Mouse (Mus musculus) cerebellum, postnatal 4 days (tissue): Measurements from ENCODE around the gene Arf3.
A peak's percentile ranks its signal among the peaks of the same experiment; 100 is the strongest.

ENCODE experiments used
- DNase-seq, 2 experiments: peaks; one replicate each; pipeline ENCODE4 v3.0.0; 2022; ENCODE audit warnings: low spot score in 2 of 2, mixed read lengths in 1 of 2

The Arf3 gene

GRCm38 (mm10) chr15:98790761-98791160, 27.7 kb upstream of the Arf3 start:
- DNase-seq: no peak

DNA sequence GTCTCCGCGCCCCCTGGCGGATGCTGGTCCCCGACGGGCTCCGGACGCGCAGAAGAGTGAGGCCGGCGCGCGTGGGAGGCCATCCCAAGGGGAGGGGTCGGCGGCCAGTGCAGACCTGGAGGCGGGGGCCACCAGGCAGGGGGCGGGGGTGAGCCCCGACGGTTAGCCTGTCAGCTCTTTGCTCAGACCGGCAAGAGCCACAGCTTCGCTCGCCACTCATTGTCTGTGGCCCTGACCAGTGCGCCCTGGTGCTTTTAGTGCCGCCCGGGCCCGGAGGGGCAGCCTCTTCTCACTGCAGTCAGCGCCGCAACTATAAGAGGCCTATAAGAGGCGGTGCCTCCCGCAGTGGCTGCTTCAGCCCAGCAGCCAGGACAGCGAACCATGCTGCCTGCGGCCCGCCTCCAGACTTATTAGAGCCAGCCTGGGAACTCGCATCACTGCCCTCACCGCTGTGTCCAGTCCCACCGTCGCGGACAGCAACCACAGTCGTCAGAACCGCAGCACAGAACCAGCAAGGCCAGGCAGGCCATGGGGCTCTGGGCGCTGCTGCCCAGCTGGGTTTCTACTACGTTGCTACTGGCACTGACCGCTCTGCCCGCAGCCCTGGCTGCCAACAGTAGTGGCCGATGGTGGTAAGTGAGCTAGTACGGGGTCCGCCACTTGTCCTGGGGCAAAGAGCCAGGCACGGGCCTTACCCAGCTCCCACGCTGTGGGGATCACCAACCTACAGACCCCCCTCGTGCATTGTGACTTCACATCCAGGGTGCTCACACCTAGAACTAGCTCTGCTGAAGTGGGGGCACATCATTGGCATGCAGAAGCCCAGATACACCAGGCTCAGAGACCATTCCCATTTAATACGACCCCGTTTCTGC, 26.9 kb upstream of the Arf3 start, which contains the start of gene Wnt1:
Gene Wnt1 (plus strand): TSS at position 197 of the 875 bp plus-strand sequence.
- DNase-seq: no peak

DNA sequence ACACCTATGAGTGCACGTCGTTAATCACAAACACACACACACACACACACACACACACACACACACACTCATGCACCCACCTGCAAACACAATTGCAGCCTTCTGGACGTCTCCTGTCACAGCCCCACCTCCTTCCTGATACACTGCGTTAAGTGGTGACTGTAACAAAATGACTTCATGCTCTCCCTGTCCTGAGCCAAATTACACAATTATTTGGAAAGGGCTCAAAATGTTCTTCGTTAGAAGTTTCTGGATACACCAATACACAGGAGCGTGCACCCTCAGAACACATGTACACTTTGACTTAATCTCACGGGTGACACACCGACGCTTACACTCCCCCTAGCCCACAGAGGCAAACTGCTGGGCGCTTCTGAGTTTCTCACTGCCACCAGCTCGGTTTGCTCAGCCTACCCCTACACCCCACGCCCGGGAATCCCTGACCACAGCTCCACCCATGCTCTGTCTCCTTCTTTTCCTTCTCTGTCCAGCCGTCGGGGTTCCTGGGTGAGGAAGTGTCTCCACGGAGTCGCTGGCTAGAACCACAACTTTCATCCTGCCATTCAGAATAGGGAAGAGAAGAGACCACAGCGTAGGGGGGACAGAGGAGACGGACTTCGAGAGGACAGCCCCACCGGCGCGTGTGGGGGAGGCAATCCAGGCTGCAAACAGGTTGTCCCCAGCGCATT, 26.1 kb upstream of the Arf3 start:
- DNase-seq: no peak

DNA sequence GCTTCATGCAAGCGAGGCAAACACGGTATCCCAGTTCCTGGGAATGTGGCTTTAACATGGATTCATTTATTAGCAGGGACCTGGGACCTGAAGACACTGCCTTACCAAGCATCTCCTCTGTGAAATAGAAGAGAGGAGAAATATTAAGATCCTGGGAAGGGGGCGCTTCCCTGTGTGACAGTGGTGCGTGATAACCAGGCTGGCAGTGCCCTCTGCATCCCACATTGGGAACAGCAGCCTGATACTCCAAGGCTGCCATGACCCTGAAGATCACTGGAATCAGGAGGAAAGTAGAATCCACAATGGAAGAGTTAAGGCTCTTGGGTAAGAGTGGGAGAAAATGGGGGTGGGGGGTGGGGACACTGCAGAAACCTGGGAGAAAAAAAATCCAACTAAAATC, 24.9 kb upstream of the Arf3 start:
- DNase-seq: no peak

DNA sequence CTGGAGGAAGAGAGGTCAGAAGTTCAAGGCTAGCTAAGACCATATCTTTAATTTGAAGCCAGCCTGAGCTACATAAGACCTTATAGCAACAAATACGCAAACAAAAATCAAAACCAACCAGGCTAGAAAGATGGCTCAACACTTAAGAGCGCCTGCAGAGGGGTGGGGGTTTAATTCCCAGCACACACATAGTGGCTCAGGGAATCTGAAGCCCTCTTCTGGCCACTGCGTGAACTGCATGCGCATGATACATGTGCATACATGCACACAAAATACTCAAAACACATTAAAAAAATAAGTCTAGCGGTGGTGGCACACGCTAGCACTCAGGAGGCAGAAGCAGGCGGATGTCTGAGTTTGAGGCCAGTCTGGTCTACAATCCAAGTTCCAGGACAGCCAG, 22.7 kb upstream of the Arf3 start:
- DNase-seq: no peak

DNA sequence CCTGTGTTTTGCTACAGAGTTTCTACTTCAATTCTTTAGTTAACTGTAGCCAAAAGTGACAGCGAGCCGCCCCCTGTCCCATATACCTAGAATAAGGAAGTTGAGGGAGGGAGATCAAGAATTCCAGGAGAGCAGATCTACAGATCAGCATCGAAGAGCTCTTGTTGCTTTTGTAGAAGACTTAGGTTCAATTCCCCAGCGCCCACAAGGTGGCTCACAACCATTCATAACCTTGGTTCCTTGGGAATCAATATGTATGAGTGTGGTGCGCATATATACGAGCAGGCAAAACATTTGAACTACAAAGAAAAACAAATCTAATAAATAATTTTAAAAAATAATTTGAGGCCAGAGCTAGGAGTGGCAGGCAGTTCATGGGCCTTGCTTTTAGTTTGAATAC, 18.2 kb upstream of the Arf3 start:
- DNase-seq: no peak

- no peak for DNase-seq
Observed at GRCm38 (mm10) chr15:98780573-98780972, 17.6 kb upstream of the Arf3 start.

GRCm38 (mm10) chr15:98780075-98780474, 17.1 kb upstream of the Arf3 start:
- DNase-seq: no peak

DNA sequence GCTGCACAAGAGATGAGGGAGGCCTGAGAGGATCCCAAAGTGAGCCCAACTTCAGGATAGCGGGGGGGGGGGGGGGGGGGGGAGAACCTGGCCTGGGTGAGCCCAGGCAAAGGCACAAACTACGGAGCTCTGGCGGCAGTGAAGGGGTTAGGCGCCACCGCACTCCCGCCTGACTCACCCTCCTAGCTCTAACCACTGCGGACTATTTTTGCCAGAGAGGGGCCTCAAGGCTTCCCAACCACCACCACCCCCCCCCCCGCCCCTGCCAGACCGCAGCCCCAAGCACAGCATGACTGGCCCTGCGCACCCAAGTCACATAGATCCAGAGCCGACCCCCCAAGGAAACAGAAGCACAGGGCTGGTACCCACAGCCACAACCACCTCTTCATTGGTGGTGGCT, 15.8 kb upstream of the Arf3 start:
- no peak for DNase-seq

- DNase-seq: no peak
Observed at GRCm38 (mm10) chr15:98778191-98778770, 15.3 kb upstream of the Arf3 start.

GRCm38 (mm10) chr15:98777762-98778161, 14.7 kb upstream of the Arf3 start, which contains the start of gene Wnt10b:
Gene Wnt10b, minus strand, starts transcription at chr15:98778150.
- no peak for DNase-seq

DNA sequence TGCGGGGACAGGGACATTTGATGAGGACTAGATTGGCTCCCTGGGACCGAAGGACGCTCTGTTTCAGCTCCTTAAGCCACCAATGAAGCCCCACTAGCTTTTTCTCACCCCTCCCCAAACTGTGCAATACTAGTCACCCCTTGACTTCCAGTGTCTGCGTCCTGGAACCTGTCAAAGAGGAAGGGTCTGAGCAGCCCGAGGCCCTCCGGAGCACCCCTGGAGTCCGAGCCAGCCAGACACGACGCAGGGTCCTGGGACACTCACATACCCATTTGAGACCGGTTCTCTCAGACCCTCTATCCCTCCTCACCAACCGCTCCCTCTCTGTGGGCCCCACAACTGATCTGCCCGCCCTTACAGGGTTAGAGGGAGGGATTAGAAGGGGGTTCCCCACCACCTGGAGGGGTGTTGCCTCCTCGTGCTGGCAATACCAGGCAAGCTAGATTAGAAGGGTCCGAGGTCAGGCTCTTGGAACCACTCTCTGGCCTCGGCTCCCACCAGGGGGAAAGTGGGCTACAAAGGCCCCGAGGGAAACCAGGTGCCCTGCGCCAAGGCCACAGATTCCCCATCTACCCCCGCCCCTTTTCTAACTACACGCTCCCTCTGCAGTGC, 14.1 kb upstream of the Arf3 start:
- no peak for DNase-seq

DNA sequence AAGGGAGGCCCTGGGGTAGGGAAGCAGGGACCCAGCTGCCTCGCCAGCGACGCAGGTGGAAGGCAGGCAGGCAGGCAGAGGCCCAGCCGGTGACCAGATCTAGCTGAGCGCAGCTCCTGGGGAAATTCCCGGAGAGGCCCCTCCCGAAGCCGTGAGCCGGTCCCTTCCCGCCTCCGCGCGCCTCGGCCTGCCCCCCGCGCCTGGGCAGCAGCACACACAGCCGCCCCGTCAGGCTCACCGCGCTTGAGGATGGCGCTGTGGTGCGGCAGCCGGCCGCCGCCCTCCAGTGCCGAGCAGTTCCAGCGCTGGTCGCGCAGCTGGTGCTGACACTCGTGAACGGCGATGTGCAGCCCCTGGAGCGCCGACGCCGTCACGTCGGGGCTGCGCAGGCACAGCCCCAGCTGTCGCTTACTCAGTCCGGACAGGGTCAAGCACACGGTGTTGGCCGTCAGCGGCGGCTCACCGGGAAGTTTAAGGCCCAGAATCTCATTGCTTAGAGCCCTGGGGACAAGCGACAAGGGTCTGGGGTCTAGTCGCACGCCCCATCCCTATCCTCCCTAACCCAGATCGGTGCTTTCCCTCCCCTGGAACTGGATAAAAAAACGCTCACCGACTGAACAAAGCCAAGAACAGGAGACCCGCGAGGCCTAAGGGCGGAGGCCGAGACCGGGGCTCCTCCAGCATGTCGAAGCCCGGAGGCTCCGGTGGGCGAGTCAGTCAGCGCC, 13.4 kb upstream of the Arf3 start:
- no peak for DNase-seq

GRCm38 (mm10) chr15:98775533-98775932, 12.5 kb upstream of the Arf3 start:
- no peak for DNase-seq

DNA sequence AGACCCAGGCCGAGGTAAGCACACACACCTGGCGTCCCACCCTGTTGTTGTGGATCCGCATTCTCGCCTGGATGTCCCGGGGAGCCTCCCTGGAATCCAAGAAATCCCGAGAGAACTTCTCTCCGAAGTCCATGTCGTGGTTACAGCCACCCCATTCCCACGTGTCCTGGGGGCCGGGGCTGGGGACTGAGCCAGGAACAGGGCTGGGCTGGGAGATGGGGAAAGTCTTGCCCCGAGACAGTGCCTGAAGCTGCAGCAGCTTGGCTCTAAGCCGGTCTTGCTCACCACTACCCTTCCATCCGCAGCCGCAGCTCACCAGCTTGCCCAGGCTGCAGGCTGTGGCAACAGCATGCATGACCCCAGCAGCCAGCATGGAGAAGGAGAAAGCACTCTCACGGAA, 11.1 kb upstream of the Arf3 start:
- no peak for DNase-seq

DNA sequence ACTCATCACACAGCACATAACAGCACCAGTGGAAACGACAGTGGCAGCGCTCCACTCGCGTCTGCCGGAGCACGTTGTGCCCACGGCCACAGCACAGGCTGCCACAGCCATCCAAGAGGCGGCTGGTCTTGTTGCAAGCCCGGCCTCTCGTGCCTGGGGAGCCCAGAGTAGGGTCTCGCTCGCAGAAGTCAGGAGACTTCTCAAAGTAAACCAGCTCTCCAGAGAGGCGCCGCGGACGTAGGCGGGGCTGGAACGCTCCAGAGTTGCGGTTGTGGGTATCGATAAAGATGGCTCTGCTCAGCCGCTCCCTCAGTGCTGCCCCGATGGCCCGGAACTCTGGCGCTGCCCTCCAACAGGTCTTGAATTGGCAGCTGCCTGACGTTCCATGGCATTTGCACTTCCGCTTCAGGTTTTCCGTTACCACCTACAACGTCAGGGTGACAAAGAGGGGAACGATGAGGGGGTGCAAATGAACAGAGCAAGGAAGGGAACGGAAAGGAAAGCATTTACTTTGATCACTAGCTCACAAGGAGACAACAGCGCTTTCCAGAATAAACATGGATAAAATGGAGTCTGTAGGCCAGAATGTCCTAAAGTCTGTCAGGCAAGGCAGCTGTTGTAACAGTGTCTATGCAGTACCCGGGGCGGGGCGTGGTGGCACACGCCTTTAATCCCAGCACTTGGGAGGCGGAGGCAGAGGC, 9.6 kb upstream of the Arf3 start:
- no peak for DNase-seq

- DNase-seq: no peak
Observed at GRCm38 (mm10) chr15:98771813-98772425, 8.9 kb upstream of the Arf3 start.

- DNase-seq: no peak
Observed at GRCm38 (mm10) chr15:98768259-98768658, 5.2 kb upstream of the Arf3 start.

GRCm38 (mm10) chr15:98765929-98766328, 2.9 kb upstream of the Arf3 start:
- DNase-seq: no peak

- peak; percentile 37 to 67 for DNase-seq
Observed at GRCm38 (mm10) chr15:98762201-98762621, 803 bp downstream of the Arf3 start.
